Mouse (Mus musculus): ENCODE data around the gene Glul.
"Not testable (repeated sequence)": the region's sequence is repeated elsewhere in the genome, so short reads cannot be mapped to it uniquely, and the experiment has no call there.

Gene Glul

DNA sequence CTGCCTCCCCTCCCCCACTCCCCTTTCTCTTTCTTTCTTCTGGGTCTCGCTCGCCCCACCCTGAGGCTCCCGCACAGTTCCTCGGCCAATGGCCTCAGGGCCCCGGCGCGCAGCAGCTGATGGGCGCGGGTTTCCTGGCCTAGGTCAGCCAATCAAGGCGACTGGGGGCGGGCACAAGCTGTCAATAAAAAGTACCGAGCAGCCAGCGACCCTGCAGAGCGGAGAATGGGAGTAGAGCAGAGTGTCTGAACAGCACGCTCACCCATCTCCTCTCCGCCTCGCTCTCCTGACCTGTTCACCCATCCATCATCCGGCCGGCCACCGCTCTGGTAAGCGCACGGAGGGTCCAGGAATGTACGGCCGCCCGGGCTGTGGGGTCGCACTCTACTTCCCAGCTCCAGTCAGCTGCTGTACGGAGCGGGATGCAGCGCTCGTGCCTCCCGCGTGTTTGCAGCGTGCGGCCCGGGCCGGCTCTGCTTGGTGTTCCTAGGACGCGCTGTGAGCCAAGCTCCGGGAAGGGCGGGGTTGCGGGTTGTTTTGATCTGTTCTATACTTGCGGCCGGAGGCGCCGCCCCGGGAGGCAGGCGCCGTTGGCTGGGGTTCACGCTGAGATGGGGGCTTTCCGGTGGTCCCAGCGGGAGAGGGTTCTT lies at the start of gene Glul, which contains the start of gene Teddm2:
TSS of gene Glul (plus strand) at position 214 of the 650 bp plus-strand sequence.
TSS of gene Teddm2 (minus strand) at position 498 of the 650 bp plus-strand sequence.
- DNase-seq = peak; percentile 93

DNA sequence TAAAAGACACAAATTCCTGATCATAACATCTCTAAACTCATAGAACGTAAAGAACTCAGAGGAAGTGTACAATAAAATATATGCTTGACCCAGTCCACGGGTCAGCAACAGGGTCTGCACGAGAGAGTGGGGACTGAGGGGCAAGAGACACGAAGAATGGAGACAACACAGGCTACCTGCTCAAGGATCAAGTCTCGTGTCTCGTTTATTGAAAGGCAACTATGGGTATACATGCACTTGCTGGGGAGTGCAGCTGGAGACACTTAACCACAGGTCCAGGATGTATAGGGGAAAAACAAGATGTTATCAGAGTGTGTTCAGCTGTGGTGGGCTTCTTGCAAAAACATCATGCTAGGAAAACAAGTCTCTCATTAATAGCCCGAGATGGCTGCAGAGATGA lies 47.0 kb upstream of the Glul start:
- not testable (repeated sequence) for DNase-seq

DNA sequence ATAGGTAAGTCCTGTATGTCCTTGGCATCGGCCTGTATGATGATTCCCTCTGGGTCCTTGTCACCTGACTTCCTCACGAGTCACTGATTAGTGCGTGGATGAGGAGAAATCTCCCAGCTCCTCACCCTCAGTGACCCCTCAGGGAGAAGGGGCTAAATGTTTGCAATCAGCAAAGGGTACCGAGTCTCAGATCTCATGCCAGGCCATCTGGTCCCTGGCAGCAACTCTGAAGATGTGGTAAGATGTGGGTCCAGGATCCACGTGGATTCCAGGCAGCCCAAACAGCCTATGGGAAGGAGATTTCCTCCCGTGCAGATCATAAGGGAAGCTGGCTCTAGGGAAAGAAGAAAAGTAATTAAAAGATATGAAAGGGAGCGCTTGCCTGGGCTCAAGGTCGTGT lies 43.8 kb upstream of the Glul start:
- no peak for DNase-seq

DNA sequence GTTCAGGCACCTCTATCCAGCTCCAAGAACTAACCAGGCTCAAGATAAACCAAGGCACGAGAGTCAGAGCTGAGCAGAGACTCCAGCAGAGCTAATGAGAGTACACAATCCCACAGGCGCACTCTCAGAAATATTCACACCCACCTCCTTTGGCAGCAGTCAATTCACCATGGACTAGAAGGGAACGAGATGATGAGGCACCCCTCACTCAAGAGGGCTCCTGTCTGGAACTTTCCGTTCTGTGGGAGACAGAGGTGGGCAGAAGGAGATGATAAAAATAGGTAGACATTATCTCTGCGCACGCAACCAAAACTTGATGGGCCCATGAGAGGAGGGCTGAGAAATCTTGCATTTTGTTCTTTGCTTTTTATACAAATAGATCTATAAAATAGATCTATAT lies 25.7 kb upstream of the Glul start, which contains the start of gene Teddm1b:
TSS of gene Teddm1b (plus strand) at position 301 of the 400 bp plus-strand sequence.
- DNase-seq = no peak

DNA sequence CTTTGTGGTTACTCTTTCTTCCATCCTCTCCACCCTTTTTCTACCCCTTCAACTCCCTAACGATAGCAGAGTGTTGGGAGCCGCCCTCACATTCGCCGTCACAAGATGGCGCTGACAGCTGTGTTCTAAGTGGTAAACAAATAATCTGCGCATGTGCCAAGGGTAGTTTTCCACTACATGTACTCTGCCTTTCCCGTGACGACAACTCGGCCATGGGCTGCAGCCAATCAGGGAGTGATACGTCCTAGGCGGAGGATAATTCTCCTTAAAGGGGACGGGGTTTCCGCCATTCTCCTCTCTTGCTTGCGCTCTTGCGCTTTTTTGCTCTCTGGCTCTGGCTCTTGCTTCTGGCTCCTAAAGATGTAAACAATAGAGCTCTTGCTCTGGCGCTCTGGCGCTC lies 19.4 kb upstream of the Glul start:
- not testable (repeated sequence) for DNase-seq

DNA sequence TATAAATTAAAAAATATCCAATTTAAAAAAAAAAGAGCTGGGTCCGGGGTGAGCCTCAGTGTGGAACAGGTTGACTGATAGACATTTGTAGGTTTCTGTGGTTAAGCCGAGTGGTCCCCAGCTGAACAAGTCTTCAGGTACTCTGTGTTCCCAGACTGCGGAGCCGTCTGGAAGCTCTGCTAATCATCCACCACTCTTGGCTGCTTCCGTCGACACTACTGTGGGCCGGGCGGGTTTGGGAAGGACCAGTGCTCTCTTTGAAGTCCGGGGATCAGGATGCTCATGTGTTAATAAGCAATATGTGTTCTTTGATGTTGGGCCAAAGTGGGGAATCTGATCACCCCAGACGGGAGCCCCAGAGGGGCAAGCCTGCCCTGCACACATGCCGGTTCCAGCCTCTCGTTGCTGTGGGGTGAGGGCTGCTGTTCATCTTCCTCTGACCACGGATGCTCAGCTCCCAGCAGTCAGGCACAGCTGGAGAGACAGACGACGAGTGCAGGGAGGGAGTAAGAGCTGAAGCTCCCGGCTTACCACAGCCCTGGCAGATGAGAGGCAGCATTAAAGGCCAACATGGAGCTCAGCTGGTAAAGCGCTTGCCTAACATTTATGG lies 13.6 kb upstream of the Glul start:
- no peak for DNase-seq

DNA sequence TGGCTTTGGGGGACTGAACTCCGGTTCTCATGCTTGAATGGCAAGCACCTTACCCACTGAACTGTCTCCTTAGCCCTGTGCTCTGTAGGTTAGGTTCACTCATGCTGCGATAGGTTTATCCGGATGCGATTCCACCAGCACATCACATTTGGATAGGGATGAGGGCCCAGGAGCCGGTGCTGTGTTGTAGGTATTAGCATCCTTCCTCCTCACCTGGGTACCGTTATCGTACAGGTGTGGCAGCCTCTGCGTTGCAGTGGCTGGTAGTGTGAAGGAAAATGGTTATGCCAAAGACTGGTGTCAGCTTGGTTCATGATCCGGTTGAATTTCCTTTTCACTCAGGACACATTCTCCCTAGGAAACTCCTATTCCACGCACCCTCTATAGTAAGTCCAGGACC lies 9.6 kb upstream of the Glul start:
- DNase-seq = no peak

DNA sequence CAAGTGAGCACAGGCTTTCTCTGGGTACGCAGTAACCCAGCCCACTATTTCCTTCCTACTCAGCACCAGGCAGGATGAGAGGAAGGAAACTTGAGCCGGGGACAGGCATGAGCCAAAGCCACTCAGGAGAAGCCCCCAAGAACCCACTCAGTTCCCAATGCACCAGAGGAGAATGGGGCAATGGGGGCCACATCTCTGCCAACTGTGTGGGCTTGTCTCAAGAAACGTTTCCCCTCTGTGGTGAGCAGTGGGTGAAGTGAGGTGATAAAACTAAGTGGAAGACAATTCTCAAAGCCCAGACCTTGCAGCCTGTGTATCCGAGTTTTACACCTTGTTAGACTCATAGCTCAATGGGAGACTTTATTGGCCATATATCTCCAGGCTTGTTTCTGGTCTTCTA lies 8.3 kb upstream of the Glul start, which contains the start of gene Teddm1a:
TSS of gene Teddm1a (plus strand) at position 301 of the 400 bp plus-strand sequence.
- DNase-seq = no peak

DNA sequence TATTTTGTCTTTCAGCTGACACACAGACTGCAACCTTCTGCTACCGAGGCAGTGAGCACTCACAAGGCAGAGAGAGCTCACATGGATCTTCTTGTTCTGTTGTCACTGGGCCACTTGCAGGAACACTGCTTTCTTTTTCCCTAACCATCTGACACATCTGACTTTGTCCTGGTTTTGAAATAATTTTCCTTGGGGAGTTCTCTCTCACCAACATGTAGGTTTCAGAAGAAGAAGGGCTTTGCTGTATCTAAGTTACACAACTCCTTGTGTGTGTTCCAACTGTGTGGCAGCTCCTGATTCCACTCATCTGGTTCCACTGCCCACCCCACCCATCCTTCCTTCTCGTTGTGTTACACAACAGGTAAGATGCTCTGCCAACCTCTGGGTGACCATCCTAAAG lies 6.0 kb upstream of the Glul start:
- no peak for DNase-seq

DNA sequence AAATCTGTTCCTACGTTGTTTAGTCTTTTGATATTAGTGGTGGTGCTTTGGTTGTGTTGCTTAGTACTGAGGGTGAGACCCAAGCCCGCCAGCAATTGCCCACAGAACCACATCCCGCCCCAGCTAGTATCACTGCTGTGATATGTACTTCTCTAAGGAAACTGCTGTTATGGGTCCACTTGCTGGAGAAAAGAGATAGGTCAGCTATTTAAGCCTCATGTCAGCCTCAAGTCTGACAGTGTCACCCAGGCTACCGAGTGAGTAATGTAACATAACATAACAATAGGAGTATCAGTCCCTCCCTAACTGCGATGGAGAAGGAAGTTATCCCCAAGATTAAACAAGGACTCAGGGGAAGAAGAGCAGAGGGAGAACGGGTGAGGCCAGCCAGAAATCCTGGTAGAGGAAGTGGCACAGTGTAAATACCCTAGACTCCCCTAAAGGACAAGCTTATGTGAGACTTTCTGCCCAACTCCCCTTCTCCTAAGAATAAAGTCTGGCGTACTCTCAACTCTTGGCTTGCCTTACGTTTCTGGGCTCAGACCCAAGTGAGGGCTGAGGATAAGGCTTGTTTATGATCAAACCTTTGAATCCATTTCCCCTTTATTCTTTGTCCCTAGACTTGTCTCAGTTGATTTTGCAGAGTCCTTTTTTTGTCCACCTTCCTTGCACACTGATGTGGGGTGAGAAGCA lies 5.4 kb upstream of the Glul start:
- no peak for DNase-seq

DNA sequence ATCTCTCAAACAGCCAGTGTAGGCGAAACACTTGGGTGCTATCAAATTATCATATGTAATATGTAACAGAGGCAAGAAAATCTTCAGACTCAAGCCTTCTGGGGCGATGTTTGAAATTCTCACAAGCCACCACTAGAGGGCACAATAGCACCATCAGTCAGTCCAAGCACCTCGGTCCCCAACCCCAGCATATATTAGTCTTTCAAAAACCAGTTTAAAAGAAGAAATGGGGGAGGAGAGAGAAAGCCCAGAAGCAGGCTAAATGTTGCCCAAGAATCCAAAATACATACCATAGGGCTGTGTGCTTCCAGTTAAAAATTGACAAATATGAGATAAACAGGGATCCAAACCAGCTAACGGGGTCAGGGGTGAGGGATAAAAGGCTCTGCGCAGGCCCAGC lies 4.8 kb upstream of the Glul start:
- DNase-seq = peak; percentile 74

DNA sequence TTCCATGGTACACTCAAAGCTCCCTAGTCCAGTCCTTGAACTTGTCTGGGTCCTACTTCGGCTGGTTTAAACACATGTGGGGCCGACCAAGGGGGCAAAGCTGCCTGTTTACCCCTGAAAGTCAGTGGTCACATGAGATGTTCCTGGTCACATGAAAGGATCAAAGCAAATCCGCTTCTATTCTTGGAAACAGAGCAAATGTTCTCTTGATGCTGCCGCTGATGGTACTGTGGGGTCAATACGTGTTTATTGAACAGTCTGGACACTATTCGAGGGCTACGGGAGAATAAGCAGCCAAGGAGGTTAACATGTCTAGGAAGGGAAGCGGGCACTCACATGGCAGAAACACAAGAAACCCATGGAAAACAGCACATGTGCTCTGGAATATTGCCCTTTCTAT lies 2.5 kb upstream of the Glul start:
- DNase-seq = no peak

DNA sequence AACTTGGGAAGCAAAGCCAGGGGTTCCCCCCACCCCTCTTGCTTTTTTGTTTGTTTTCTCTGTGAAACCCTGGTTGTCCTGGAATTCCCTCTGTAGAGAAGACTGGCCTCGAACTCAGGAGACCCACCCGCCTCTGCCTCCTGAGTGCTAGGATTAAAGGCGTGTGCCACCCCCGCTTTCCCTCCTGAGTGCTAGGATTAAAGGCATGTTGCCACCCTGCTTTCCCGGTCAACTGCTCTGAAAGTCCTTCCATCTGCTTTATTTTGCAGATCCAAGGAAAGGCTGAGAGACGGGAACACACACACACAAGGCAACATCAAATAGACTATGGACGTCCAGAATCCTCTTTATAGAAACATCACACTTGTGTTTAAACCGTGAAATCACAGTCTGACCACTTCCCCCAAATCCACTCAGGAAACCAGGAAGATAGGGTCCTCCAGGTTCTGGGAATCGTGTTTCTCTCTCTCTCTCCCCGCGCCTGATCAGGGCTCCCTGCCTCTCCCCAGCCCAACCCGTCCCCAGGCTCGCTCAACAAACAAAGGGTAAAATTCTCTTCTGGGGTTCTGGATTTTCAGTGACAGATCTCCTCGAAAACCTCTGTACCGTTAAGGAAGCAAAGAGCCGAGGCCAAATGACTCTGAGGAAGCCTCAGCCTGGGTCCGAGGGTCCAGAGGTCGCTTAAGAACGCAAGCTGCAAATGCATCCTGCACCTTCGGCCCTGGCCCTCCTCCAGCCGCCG lies 584 bp upstream of the Glul start:
- no peak for DNase-seq

DNA sequence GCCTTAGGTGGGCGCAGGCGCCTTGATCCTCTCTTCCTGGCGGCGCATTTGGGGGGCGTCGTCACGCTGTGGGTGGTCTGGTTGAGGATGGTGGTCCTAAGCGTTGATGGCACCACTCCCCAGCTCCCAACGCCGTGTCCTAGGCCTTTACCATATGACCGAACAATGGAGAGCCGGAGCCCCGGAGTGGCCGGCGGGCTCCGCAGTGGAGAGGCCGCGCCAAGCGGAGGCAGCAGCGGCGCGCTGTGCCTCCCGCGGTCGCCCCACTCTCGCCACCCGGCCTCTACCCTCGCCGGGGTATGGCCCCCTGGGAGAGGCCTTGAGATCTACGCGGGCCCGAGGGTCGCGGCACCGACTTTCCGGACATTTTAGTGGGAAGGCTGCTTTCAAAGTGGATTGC lies 637 bp downstream of the Glul start:
- no peak for DNase-seq

DNA sequence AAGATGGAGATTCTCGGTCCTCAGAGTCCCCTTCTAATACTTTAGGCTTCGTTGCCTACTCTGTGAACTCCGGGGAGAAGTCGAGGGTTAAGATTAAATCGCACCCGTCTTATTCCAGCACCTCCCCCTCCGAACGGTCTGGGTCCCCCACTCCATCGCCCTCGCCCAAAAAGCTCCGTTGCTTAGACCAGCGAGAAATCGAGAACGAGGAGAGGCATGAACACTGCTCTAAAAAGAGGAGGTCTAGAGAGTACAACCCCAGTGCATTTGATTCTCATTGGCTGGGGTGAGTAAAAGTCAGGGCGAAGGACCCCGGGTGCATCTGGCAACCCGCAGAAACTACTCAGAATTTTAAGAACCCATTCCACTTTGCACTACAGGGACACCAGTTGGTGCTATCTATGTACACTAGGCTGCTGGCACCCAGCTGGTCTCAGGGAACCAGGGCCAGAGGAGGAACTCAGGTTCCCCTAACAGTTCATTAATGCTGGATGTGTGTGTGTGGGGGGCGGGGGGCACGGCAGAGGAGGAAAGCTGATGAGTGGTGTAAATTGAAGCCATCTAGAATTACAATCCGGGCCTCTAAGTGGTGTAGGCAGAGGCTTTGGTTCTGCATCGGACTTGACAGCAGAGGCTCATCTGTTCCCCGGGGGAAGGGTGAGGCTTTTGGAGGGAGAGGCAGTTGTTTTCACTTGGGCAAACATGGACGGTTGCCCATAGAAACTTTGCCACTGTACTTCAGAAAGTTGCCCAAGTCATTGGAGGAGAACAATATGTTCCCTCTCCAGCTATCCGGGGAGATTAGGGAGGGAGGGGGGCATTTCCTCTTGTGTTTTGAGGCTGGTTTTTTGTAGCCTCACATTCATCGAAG lies 1.4 kb downstream of the Glul start:
- peak; percentile 39 for DNase-seq

DNA sequence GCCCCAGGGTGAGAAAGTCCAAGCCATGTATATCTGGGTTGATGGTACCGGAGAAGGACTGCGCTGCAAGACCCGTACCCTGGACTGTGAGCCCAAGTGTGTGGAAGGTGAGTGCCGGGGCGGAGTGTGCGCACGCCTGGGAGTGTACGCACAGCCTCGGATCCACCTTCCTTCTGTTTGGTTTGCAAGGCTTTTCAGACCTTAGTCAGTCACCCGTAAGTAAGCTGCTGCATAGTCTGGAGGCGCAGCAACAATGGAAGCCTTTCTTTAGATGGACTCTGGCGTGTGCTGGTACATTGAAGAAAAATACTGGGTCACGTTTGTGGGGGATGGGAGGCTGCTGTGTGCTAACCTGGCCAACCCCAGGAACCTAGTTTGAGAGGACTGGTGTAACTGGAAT lies 3.3 kb downstream of the Glul start:
- no peak for DNase-seq

DNA sequence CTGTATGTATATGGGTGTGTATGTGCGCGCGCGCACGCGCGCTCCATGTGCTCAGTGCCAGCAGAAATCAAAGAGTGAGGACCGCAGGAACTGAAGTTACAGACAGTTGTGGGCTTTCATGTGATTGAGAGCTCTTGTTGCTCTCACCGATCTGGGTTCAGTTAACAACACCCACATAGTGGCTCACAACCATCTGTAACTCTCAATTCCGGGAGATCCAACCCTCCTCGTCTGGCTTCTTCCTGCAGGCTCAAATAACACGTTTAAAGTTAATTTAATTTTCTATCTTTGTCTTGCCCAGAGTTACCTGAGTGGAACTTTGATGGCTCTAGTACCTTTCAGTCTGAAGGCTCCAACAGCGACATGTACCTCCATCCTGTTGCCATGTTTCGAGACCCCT lies 4.5 kb downstream of the Glul start:
- no peak for DNase-seq

DNA sequence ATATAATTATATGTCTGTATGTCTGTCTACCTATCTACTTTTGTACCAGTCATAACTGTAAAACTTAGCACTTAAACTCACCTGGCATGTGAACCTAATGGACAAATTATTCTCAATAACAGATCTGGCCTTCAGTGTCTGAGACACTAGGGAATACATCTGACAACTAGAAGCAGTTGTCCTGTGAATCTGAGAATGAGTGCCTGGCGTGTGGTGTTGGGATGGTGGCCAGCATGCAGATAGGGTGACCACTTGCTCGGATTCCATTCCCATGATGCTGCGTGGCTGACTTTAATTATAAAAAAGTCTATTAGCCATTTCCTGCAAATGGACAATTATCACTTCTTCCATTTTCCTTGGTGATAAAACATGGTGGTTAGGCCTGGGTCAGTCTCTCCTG lies 6.1 kb downstream of the Glul start:
- no peak for DNase-seq

DNA sequence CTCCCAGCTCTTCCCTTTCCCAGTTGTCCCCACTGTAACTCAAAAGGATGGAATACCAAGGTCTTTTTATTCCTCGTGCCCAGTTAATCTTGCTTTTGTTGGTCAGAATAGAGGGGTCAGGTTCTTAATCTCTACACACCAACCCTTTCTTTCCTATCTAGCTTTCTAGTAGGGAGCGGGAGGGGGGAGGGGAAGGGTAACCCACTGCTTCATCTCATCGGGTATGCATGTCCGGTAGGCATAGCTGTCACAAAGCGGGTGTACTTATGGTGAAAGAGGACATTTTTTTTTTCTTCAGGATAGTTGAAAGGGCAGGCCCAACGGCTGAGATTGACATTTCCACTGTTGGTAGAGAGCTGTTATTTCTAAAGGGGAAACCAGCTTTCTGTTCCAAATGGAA lies 8.5 kb downstream of the Glul start:
- no peak for DNase-seq

DNA sequence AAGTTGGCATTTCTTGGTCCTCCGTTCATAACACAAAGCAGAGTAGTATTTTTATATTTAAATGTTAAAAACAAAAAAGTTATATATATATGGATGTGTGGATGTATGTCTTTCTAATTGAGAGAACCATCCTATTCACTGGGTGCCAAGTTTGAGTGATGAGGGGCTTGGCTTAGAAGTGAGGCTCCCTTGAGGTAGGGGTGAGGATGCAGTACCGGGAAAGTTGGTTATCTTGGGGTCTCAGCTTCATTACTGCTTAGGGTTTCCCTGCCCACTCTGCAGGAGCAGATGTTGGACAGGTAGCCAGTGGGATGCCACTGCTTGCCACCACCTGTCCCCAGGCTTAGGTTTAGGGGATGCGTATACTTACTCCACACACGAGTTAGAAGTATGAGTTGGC lies 9.0 kb downstream of the Glul start:
- no peak for DNase-seq

DNA sequence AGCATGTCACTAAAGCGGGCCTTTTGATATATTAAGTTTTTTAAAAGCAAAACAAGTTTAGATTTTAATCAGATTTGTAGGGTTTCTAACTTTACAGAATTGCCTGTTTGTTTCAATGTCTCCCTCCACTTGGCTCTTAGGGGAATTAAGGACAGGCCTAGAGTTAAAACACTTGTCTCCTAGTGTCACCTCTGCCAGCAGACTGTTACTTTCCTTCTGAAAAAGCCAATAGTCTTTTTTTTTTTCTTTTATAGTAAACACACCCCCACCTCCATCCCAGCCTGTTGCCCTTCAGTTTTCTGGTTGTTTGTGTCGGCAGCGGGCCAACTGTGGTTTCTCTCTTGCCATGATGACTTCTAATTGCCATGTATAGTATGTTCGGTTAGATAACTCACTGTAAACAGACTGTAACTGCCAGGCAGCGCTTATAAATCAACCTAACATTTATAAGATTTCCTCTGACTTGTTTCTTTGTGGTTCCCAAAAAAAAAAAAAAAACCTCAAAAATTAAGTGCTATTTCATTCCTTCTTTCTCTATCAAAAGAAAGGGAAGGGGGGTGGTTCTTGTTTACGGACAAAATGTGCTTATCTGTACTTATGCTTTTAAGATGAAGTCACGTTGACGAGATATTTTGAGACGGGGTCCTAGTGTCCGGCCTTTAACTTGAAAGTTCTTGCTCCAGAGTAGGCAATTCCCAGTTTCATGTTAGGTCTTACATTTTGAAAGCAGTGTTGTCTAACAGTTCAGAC lies 9.6 kb downstream of the Glul start:
- DNase-seq = no peak

DNA sequence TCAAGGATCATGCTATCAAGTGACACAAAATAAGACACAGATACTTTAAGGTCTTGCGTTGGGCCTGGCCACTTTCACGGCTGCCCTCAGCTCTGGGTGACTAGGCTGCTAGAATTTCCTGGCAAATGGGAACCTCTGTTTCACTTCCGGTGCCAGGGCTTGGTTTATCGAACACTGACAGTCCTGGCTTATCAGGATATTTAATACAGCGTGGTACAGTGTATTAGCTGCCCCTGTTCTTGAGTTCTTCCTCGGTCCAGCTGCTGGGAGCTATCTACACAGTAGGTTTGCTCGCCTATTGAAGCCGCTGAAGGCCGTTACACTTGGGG lies 10.2 kb downstream of the Glul start:
- DNase-seq = no peak

Measured in right cerebral cortex, postnatal 25 days (tissue).